Mouse (Mus musculus): Measurements from ENCODE around the gene Tnnc1.

DNA sequence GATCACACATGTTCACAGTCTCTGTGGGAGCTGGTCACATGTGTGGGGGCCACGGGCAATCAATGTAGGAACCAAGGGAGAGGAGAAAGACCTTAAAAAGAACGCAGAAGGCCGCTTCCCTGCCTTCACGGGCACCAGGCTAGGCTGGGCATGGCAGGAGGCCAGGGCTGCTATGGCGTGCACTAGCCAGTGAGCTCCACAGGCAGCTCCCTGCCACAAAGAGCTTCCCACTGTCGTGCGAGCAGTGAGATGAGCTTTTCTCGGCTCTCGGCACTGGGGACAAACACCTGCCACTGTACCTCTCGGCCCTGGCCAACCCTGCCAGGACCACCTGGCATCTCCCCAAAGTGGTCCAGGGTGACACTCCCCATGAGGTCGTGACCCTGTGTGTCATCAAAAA, 36.7 kb upstream of the Tnnc1 start:
- TF ChIP-seq POLR2A (IDR thresholded peaks at IDR 0.05; ENCODE audit: low read depth, low read length) (no peak), CTCF (IDR thresholded peaks at IDR 0.05; ENCODE audit: extremely low read depth, insufficient read depth, insufficient read length, insufficient replicate concordance) (no peak)

All from spleen, adult 2 months (tissue).